Mouse (Mus musculus): ENCODE data around the gene Vmn2r89. TPM values are rescaled to one million over a fixed set of nuclear protein-coding genes. Genes with fewer than 3 reads are reported as not detected.
A peak's percentile ranks its signal among the peaks of the same experiment; 100 is the strongest.
"Not testable (repeated sequence)": the region's sequence is repeated elsewhere in the genome, so short reads cannot be mapped to it uniquely, and the experiment has no call there.

The Vmn2r89 gene
- polyA plus RNA-seq, 1 experiment from 2014 or later, result not detected

DNA sequence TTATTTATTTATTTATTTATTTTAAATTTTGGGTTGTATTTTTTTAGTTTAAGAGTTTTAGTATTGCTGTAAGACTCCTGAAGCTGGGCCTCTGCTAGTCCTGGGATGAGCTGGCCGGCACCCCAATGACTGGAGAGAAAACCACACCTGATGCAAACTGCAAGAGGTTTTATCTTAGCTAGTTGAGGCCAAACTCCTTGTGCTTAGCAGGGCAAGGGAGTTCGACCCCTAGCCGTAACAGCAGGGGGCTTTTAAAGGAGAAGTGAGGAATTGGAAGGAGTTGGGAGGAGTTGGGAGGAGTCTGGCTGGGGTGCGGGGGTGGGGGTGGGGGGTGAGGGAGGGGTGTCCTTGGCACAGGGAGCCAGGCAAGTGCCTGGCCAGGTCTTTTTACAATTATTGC is 12.7 kb upstream of the Vmn2r89 start:
- Histone ChIP-seq H3K4me1 (replicated peaks; ENCODE audit: control insufficient read depth, insufficient read depth) (no peaks in the 10 kb centered on the region), H3K4me2 (replicated peaks; ENCODE audit: low read depth) (no peak overlapping the region), H3K27ac (replicated peaks) (no peak overlapping the region), H3K36me3 (ENCODE audit: control insufficient read depth, insufficient read depth, low read length) (no peaks in the 10 kb centered on the region), H3K9me3 (ENCODE audit: control insufficient read depth, low read length) (peaks cover 5% of the 10 kb centered on the region; the same call in 1 of the 2 replicates), H3K9ac (ENCODE audit: low read length) (no peak overlapping the region), H3K4me3 (ENCODE audit: low read depth, low read length) (no peak overlapping the region), H3K27me3 (ENCODE audit: control insufficient read depth, insufficient read depth, low read length) (no peaks in the 10 kb centered on the region)
- DNase-seq (ENCODE audit: low spot score), result no peak
- no peak for ATAC-seq (ENCODE audit: low FRiP score, low TSS enrichment)
- TF ChIP-seq EP300 (optimal IDR thresholded peaks at IDR 0.05), result no peak
- 82% methylated on average over 4 of the region's 4 CpGs for WGBS

DNA sequence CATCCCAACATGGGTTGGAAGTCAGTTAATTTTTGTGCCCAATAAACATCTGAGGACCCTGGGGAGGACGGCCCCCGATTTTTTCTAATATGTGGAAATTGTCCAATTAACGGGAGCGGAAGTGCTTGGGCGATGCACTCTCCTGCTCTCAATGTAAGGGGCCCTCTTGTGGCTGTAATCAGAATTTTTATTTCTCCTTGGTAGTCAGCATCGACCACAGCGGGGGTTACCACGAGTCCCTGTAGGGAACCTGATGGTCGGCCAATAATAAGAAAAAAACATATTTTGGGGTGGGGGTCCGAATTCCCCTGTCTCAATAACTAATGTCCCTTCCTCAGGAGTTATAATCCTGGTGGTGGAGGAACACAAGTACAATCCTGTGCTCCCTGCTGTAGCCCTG is 28.6 kb downstream of the Vmn2r89 start:
- DNase-seq (ENCODE audit: low spot score); H3K4me1 ChIP-seq (replicated peaks; ENCODE audit: control insufficient read depth, insufficient read depth): not testable (repeated sequence)

DNA sequence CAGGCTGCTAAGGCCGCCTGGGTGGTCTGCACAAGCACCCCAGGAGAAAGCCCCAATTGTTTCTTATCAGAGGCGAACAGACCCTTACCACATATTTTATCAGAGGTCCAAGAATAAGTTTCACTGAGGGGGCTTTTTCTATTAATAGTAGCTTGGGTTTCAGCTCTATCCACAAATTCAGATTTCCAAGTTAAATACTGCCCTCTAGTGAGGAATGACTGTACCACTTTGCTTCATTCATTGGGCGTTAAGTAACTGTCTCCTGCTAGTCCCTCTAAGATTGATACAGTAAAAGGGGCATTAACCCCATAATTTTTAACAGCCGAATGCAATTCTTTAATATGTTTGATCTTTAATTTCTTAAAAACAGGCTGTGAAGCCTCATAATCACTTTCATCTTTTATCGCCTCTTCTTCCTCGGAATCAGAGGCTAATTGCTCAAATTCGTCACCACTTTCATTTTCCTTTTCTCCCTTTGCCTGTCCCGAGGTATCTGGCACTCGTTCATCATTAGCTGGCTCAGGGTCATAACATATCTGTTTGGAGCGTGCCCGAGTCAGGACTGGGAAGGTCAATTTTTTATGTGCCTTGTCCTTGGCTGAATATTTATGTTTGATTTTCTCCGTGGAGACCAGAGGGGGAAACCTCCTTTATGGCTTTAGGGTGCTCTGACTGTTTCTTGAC is 29.8 kb downstream of the Vmn2r89 start:
- H3K9me3 ChIP-seq (ENCODE audit: control insufficient read depth, low read length); ATAC-seq (ENCODE audit: low FRiP score, low TSS enrichment); DNase-seq (ENCODE audit: low spot score); H3K4me2 ChIP-seq (replicated peaks; ENCODE audit: low read depth); H3K36me3 ChIP-seq (ENCODE audit: control insufficient read depth, insufficient read depth, low read length); H3K4me3 ChIP-seq (ENCODE audit: low read depth, low read length); H3K9ac ChIP-seq (ENCODE audit: low read length); H3K4me1 ChIP-seq (replicated peaks; ENCODE audit: control insufficient read depth, insufficient read depth); H3K27ac ChIP-seq (replicated peaks); H3K27me3 ChIP-seq (ENCODE audit: control insufficient read depth, insufficient read depth, low read length): not testable (repeated sequence)
- peak; percentile 33; the same call in 1 of the 2 replicates for TF ChIP-seq CTCF (IDR thresholded peaks at IDR 0.05; ENCODE audit: low read depth)
- 77% methylated on average over 12 of the region's 12 CpGs for WGBS

More for the DNA sequence above, 28.6 kb downstream of the Vmn2r89 start:
- H3K27ac ChIP-seq (replicated peaks); H3K4me3 ChIP-seq (ENCODE audit: low read depth, low read length); ATAC-seq (ENCODE audit: low FRiP score, low TSS enrichment); H3K27me3 ChIP-seq (ENCODE audit: control insufficient read depth, insufficient read depth, low read length); H3K36me3 ChIP-seq (ENCODE audit: control insufficient read depth, insufficient read depth, low read length); H3K4me2 ChIP-seq (replicated peaks; ENCODE audit: low read depth); H3K9ac ChIP-seq (ENCODE audit: low read length); H3K9me3 ChIP-seq (ENCODE audit: control insufficient read depth, low read length): not testable (repeated sequence)
- WGBS, result 86% methylated on average over 10 of the region's 10 CpGs

DNA sequence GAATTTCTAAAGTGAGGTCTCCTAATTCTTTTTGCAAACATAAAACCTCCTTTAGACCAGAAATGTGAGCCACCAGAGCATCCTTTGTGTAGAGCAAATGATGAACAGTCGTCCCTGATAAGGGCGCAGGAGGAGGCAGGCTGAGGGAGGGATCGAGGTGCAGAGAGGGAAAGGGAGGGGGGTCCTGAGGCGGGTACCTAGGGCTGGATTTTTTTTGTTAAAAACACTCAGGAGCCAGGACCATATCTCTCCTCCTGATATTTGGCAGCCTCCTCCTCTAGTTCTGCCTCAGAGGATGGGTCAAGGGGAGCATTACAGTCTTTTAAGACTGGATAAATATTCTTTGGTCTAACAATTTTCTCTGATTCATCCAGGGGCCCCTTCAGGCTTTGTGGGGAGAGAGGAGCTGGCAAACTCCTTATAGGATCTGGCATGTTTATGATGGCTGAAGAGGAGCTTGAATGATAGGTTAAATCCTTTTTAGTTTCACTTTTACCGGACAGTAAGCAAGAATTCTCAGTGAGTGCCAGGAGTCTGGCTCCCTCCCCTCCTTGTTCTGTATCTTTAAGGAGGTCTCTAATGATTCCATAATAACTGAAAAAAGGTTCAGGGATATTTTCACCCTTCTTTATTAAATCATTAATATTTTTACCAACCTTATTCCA is 30.5 kb downstream of the Vmn2r89 start:
- 56% methylated on average over 5 of the region's 5 CpGs for WGBS
- Histone ChIP-seq H3K9me3 (ENCODE audit: control insufficient read depth, low read length) (no peaks in the 10 kb centered on the region), H3K36me3 (ENCODE audit: control insufficient read depth, insufficient read depth, low read length) (no peaks in the 10 kb centered on the region), H3K27ac (replicated peaks) (no peak overlapping the region), H3K4me3 (ENCODE audit: low read depth, low read length) (no peak overlapping the region), H3K4me1 (replicated peaks; ENCODE audit: control insufficient read depth, insufficient read depth) (no peaks in the 10 kb centered on the region), H3K9ac (ENCODE audit: low read length) (no peak overlapping the region), H3K27me3 (ENCODE audit: control insufficient read depth, insufficient read depth, low read length) (no peaks in the 10 kb centered on the region), H3K4me2 (replicated peaks; ENCODE audit: low read depth) (no peak overlapping the region)
- TF ChIP-seq EP300 (optimal IDR thresholded peaks at IDR 0.05), result no peak
- TF ChIP-seq CTCF (IDR thresholded peaks at IDR 0.05; ENCODE audit: low read depth), result no peak
- no peak for ATAC-seq (ENCODE audit: low FRiP score, low TSS enrichment)
- DNase-seq (ENCODE audit: low spot score), result no peak

DNA sequence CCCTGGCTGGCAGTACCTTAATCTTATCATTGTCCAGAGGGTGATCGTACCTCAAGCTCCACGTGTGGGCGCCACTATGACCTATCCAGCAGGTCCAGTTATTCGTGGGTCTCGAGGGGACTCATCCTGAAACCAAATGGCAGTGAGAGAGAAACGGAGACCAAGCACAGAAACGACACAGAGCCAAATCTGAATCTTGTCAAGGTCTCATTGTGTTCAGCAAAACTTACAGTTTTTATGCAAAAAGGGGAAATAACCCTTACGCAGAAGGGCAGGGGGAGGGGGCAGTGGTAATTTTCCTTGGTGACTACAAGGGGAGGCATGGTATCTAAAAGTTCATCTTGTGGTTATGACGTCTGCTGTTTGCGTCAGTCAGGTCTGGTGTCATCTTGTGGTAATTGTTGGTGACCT is 31.3 kb downstream of the Vmn2r89 start:
- not testable (repeated sequence) for DNase-seq (ENCODE audit: low spot score); ATAC-seq (ENCODE audit: low FRiP score, low TSS enrichment)
- 81% methylated on average over 10 of the region's 10 CpGs for WGBS

DNA sequence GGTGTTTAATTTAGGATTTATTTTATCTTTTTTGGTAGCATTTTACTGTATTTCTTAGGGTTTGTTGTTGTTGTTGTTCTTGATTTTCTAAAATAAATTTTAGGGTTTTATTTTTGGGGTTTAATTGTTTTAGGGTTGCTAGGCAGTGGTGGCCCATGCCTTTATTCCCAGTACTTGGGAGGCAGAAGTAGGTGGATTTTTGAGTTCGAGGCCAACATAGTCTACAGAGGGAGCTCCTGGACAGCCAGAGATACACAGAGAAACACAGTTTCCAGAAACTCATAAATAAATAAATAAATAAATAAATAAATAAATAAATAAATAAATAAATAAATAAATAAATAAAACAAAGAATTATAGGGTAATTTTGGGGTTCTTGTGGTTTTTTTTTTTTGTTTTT is 32.0 kb downstream of the Vmn2r89 start:
- Histone ChIP-seq H3K27ac (replicated peaks) (no peak overlapping the region), H3K4me2 (replicated peaks; ENCODE audit: low read depth) (no peak overlapping the region), H3K9me3 (ENCODE audit: control insufficient read depth, low read length) (no peaks in the 10 kb centered on the region), H3K36me3 (ENCODE audit: control insufficient read depth, insufficient read depth, low read length) (no peaks in the 10 kb centered on the region), H3K9ac (ENCODE audit: low read length) (no peak overlapping the region), H3K4me3 (ENCODE audit: low read depth, low read length) (no peak overlapping the region), H3K4me1 (replicated peaks; ENCODE audit: control insufficient read depth, insufficient read depth) (no peaks in the 10 kb centered on the region), H3K27me3 (ENCODE audit: control insufficient read depth, insufficient read depth, low read length) (no peaks in the 10 kb centered on the region)
- DNase-seq (ENCODE audit: low spot score) (no peak), ATAC-seq (ENCODE audit: low FRiP score, low TSS enrichment) (no peak)
- WGBS, result 91% methylated on average over 1 of the region's 1 CpGs
- TF ChIP-seq CTCF (IDR thresholded peaks at IDR 0.05; ENCODE audit: low read depth) (no peak), EP300 (optimal IDR thresholded peaks at IDR 0.05) (no peak)

More for the DNA sequence above, 31.3 kb downstream of the Vmn2r89 start:
- not testable (repeated sequence) for H3K27me3 ChIP-seq (ENCODE audit: control insufficient read depth, insufficient read depth, low read length); H3K4me2 ChIP-seq (replicated peaks; ENCODE audit: low read depth); H3K36me3 ChIP-seq (ENCODE audit: control insufficient read depth, insufficient read depth, low read length); H3K4me1 ChIP-seq (replicated peaks; ENCODE audit: control insufficient read depth, insufficient read depth); H3K9me3 ChIP-seq (ENCODE audit: control insufficient read depth, low read length); H3K4me3 ChIP-seq (ENCODE audit: low read depth, low read length); H3K27ac ChIP-seq (replicated peaks); H3K9ac ChIP-seq (ENCODE audit: low read length)
